Mouse (Mus musculus) kidney, embryonic 14.5 days (tissue): Measurements from ENCODE around the gene Nmi. TPM values are rescaled to one million over a fixed set of nuclear protein-coding genes. Genes with fewer than 3 reads are reported as not detected.
A peak's percentile ranks its signal among the peaks of the same experiment; 100 is the strongest.

Experiments used
- ATAC-seq: fragments of 200-750 bp; cut with Nextera tagmentation; 2 replicates; pipeline ENCODE4 v1.8.0; 2017; ENCODE audit warnings: moderate number of reproducible peaks, mild to moderate bottlenecking, moderate TSS enrichment, moderate library complexity; ENCODE audit not compliant: low FRiP score, low TSS enrichment
- H3K27ac ChIP-seq: fragments of 300-500 bp; sonication (generic); 2 replicates; pipeline ENCODE4 v1.5.1; 2014; ENCODE audit warnings: low read depth, mild to moderate bottlenecking, low read length, moderate library complexity, mixed read lengths
- H3K27me3 ChIP-seq: fragments of 300-500 bp; sonication (generic); 2 replicates; pipeline ENCODE4 v1.6.1; 2014; ENCODE audit warnings: mild to moderate bottlenecking, low read length; ENCODE audit not compliant: control insufficient read depth, insufficient read depth
- H3K36me3 ChIP-seq: fragments of 300-500 bp; sonication (generic); 2 replicates; pipeline ENCODE4 v1.6.1; 2014; ENCODE audit warnings: low read length, mixed read lengths; ENCODE audit not compliant: control insufficient read depth, insufficient read depth
- H3K4me1 ChIP-seq: fragments of 300-500 bp; sonication (generic); 2 replicates; pipeline ENCODE4 v1.6.1; 2014; ENCODE audit warnings: low read length, mixed read lengths; ENCODE audit not compliant: control insufficient read depth, insufficient read depth
- H3K4me2 ChIP-seq: fragments of 300-500 bp; sonication (generic); replicated peaks from 2 replicates; pipeline ENCODE4 v1.6.1; 2014; ENCODE audit warnings: low read depth, mild to moderate bottlenecking, low read length
- H3K4me3 ChIP-seq: fragments of 300-500 bp; sonication (generic); 2 replicates; pipeline ENCODE4 v1.5.1; 2014; ENCODE audit warnings: mild to moderate bottlenecking, low read length
- H3K9ac ChIP-seq: fragments of 300-500 bp; sonication (generic); 2 replicates; pipeline ENCODE4 v1.6.1; 2014; ENCODE audit warnings: low read depth, mild to moderate bottlenecking, low read length, moderate library complexity
- H3K9me3 ChIP-seq: fragments of 300-500 bp; sonication (generic); 2 replicates; pipeline ENCODE4 v1.6.1; 2016; ENCODE audit warnings: low read length; ENCODE audit not compliant: control insufficient read depth
- WGBS: fragments of 180-500 bp; shearing (Covaris S2); extraction: QIAGEN DNeasy Blood & Tissue Kit; methylation state at CpG from one replicate; pipeline ENCODE4 v1.1.7; 2014; 5-methylcytosine and 5-hydroxymethylcytosine counted together
- polyA plus RNA-seq: library from polyadenylated mRNA; unstranded; fragments of >200 nt; fragmentation: Nextera tagmentation; extraction: Ambion mirVana; gene quantifications from 2 replicates; pipeline ENCODE4 v1.2.1, GENCODE M21; 2014

The Nmi gene
- polyA plus RNA-seq, 1 experiment from 2014 or later, result 13.8 TPM

GRCm38 (mm10) chr2:51935921-51936320 is 37.4 kb downstream of the Nmi start:
- ATAC-seq, result no peak
- no peaks in the 10 kb centered on the region for H3K27me3 ChIP-seq
- no peak overlapping the region for H3K4me2 ChIP-seq
- H3K4me1 ChIP-seq, result peaks cover 7% of the 10 kb centered on the region
- no peak overlapping the region for H3K27ac ChIP-seq
- H3K9ac ChIP-seq, result no peak overlapping the region
- H3K9me3 ChIP-seq, result no peaks in the 10 kb centered on the region
- no peaks in the 10 kb centered on the region for H3K36me3 ChIP-seq
- no peak overlapping the region for H3K4me3 ChIP-seq
- 93% methylated on average over 7 of the region's 7 CpGs for WGBS

- Histone ChIP-seq H3K27ac (no peak within 1 kb of the TSS), H3K4me2 (peak within 1 kb of the TSS; percentile 85), H3K4me1 (peaks cover 7% of the 10 kb centered on the region), H3K27me3 (no peaks in the 10 kb centered on the region), H3K36me3 (no peaks in the 10 kb centered on the region), H3K9ac (peak within 1 kb of the TSS; percentile 67), H3K9me3 (no peaks in the 10 kb centered on the region), H3K4me3 (peak within 1 kb of the TSS; percentile 61)
- ATAC-seq, result peak; percentile 81
- 1% methylated on average over 40 of the region's 48 CpGs for WGBS
Measured at GRCm38 (mm10) chr2:51934574-51935334, 38.5 kb downstream of the Nmi start, which contains the start of gene Rbm43. Gene Rbm43 (minus strand): TSS chr2:51935163.

GRCm38 (mm10) chr2:51933341-51934134 is 39.8 kb downstream of the Nmi start:
- no peaks in the 10 kb centered on the region for H3K36me3 ChIP-seq
- H3K4me2 ChIP-seq, result peak overlapping the region; percentile 85; the same call in 1 of the 2 replicates
- H3K4me3 ChIP-seq, result peak overlapping the region; percentile 61; the same call in 1 of the 2 replicates
- ATAC-seq, result no peak
- no peak overlapping the region for H3K27ac ChIP-seq
- H3K4me1 ChIP-seq, result peaks cover 7% of the 10 kb centered on the region
- no peaks in the 10 kb centered on the region for H3K9me3 ChIP-seq
- no peak overlapping the region for H3K9ac ChIP-seq
- 40% methylated on average over 12 of the region's 12 CpGs for WGBS
- no peaks in the 10 kb centered on the region for H3K27me3 ChIP-seq

- H3K4me1 ChIP-seq, result peaks cover 7% of the 10 kb centered on the region
- H3K9me3 ChIP-seq, result no peaks in the 10 kb centered on the region
- WGBS, result 59% methylated on average over 7 of the region's 7 CpGs
- no peak overlapping the region for H3K27ac ChIP-seq
- no peak overlapping the region for H3K4me3 ChIP-seq
- no peak for ATAC-seq
- H3K36me3 ChIP-seq, result no peaks in the 10 kb centered on the region
- no peaks in the 10 kb centered on the region for H3K27me3 ChIP-seq
- no peak overlapping the region for H3K9ac ChIP-seq
- no peak overlapping the region for H3K4me2 ChIP-seq
Measured at GRCm38 (mm10) chr2:51931241-51931640, 42.1 kb downstream of the Nmi start.

GRCm38 (mm10) chr2:51914944-51915680 is 58.2 kb downstream of the Nmi start:
- no peak overlapping the region for H3K4me2 ChIP-seq
- H3K9me3 ChIP-seq, result no peaks in the 10 kb centered on the region
- whole genome bisulfite sequencing, result 20% methylated on average over 5 of the region's 5 CpGs
- H3K27ac ChIP-seq, result no peak overlapping the region
- 0 out of 2 replicates have a peak, but pooled peaks have one; percentile 32 for ATAC-seq
- H3K36me3 ChIP-seq, result no peaks in the 10 kb centered on the region
- no peaks in the 10 kb centered on the region for H3K27me3 ChIP-seq
- H3K4me3 ChIP-seq, result no peak overlapping the region
- no peak overlapping the region for H3K9ac ChIP-seq
- peaks cover 7% of the 10 kb centered on the region; the same call in 1 of the 2 replicates for H3K4me1 ChIP-seq

- no peaks in the 10 kb centered on the region for H3K9me3 ChIP-seq
Measured at GRCm38 (mm10) chr2:51914532-51914931, 58.8 kb downstream of the Nmi start.

GRCm38 (mm10) chr2:51912740-51913139 is 60.6 kb downstream of the Nmi start:
- no peak overlapping the region for H3K9ac ChIP-seq
- no peak overlapping the region for H3K4me3 ChIP-seq
- no peaks in the 10 kb centered on the region for H3K9me3 ChIP-seq
- no peaks in the 10 kb centered on the region for H3K27me3 ChIP-seq
- peak; percentile 67 for ATAC-seq
- H3K4me2 ChIP-seq, result peak overlapping the region; percentile 13; the same call in 1 of the 2 replicates
- 6% methylated on average over 6 of the region's 6 CpGs for WGBS
- H3K4me1 ChIP-seq, result peaks cover 7% of the 10 kb centered on the region; the same call in 1 of the 2 replicates
- no peaks in the 10 kb centered on the region for H3K36me3 ChIP-seq
- H3K27ac ChIP-seq, result peak overlapping the region; percentile 67; the same call in 1 of the 2 replicates

More at GRCm38 (mm10) chr2:51914532-51914931, 58.8 kb downstream of the Nmi start:
- Histone ChIP-seq H3K27me3 (no peaks in the 10 kb centered on the region), H3K4me1 (peaks cover 7% of the 10 kb centered on the region; the same call in 1 of the 2 replicates), H3K36me3 (no peaks in the 10 kb centered on the region), H3K4me2 (no peak overlapping the region), H3K27ac (no peak overlapping the region), H3K4me3 (no peak overlapping the region), H3K9ac (no peak overlapping the region)
- no peak for ATAC-seq
- 66% methylated on average over 7 of the region's 7 CpGs for WGBS

GRCm38 (mm10) chr2:51911864-51912263 is 61.4 kb downstream of the Nmi start:
- ATAC-seq, result peak; percentile 13; the same call in 1 of the 2 replicates
- Histone ChIP-seq H3K36me3 (no peaks in the 10 kb centered on the region), H3K27ac (peak overlapping the region; percentile 67; the same call in 1 of the 2 replicates), H3K9ac (no peak overlapping the region), H3K4me3 (no peak overlapping the region), H3K27me3 (no peaks in the 10 kb centered on the region), H3K4me2 (no peak overlapping the region), H3K4me1 (peaks cover 7% of the 10 kb centered on the region; the same call in 1 of the 2 replicates), H3K9me3 (no peaks in the 10 kb centered on the region)
- WGBS, result 39% methylated on average over 2 of the region's 2 CpGs
